Mouse (Mus musculus) sigmoid colon, adult 10 weeks (tissue): ENCODE measurements around the gene Nrsn1. TPM values are rescaled to one million over a fixed set of nuclear protein-coding genes. Genes with fewer than 3 reads are reported as not detected.

Experiments used
- polyA plus RNA-seq: library from polyadenylated mRNA; stranded (reverse); fragments of 350-450 nt; fragmentation: Illumina TruSeq; extraction: RNeasy Lipid Tissue Mini Kit (QIAGEN cat#74804); gene quantifications from one replicate; pipeline ENCODE4 v1.2.3, GENCODE M21; 2014; ENCODE audit warnings: low read depth, low replicate concordance

Nrsn1 gene
- 4.9 TPM for polyA plus RNA-seq

GRCm38 (mm10) chr13:25270402-25270801, at the start of gene Nrsn1:
Gene Nrsn1, minus strand, starts transcription at chr13:25270502.

Other genes with a start within 250 kb of the Nrsn1 start
- 0.19 TPM for gene Dcdc2a, start 214.5 kb downstream of the Nrsn1 start, polyA plus RNA-seq